Mouse (Mus musculus): Measurements from ENCODE around the gene Smad3.
A peak's percentile ranks its signal among the peaks of the same experiment; 100 is the strongest.

Smad3 gene

DNA sequence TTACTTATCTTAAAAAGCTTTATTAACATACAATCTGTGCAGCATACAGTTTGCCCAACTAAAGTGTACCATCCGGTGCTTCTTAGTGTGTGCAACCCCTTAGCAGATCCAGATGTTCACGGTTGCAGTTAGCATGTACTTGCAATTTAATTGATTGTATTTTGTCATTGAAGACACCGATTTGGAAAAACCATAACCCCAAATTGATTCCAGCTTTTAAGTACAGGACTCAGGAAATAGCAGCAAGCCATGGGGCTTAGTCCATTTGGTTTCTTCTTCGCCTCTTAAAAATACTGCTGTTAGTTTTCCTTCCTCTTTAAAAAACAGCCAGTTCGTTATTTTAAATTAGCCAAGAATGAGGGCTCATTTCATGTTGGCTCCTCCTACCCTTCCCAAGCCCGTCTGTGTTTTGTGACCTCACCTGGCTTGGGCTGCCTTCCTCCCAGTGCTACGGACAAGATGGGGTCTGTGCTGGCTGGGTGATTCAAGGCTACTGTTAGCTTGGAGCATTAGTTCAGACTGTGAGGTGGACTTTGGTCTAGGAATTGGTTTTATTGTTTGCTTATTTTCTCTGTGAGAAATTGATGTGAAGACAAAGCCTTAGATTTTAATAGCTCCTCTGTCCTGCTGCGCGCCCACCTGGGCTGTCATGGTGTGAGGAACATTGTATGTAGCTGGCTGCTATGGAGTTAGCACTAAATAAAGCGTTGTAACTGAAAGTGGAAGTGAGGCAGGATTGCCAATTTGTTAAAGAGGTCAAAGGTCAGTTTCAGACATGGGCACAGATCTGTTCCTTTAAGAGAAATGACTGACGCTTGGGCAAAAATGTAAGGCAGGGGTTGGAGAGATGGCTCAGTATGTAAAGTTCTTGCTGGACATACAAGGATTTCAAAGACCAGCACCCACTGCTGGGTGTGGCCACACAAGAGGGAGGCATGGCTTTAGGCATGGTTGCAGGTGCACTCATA lies 143.5 kb downstream of the Smad3 start:
- DNase-seq, result no peak

DNA sequence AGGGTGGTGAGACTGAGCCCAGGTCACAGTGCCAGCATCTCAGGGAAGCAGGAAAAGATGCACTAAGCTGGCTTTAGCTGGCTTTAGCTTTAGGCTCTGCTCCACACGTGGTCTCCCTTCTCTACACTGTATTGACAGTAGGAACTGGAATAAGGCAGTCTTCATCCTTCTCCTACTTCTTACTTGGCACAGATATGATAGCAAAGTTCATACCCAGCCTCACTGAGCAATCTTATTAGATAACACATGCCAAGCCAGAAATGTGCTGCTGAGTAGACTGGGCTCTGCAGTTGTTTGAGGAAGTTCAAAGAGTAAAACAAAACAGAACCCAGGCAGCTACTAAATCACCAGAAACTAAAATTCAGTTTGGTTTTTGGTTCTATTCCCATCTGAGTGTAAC lies 144.2 kb downstream of the Smad3 start:
- DNase-seq, result no peak

DNA sequence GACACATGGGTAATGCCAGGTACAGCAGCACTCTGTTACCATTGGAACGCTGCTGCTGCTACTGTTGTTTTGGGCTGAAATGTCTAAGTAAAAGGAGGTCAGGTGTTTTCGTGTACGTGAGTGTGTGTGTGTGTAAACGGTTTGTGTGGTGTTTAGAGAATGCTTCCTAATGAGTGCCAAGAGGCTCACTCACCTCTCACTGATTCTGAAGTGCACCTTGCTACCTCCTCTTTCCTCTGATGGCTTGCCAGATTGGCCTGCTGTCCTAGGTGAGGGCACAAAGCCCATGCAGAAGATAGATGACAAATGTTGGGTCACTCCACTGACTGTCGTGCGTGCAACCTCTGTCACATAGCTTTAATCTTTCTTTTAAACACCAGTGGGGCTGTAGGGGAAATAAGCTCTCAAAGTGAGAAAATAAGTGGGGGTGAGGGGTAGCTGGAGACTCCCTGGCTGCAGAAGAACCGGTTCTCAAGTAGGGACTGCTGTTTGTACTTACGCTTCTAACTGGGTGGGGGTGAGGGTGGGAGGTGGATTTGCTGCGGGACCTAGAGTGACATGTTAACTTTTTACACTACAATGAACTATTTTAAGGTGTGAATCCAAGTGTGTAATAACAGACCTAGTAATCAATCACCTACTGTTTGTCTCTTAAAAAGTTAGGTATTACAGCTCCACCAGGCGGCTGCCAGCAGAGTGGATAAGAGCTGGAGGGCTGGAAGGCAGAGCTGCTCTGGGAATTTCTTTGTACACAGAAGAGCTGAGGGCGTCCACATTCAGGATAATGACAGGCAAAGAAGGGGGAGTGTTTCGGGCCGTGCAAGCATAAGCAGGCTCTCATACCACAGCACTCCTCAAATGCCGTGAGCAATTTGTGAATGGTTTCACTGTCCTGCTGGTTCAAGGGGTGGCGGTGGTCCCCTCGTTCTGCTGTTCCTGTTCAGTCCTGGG lies 145.0 kb downstream of the Smad3 start:
- no peak for DNase-seq

DNA sequence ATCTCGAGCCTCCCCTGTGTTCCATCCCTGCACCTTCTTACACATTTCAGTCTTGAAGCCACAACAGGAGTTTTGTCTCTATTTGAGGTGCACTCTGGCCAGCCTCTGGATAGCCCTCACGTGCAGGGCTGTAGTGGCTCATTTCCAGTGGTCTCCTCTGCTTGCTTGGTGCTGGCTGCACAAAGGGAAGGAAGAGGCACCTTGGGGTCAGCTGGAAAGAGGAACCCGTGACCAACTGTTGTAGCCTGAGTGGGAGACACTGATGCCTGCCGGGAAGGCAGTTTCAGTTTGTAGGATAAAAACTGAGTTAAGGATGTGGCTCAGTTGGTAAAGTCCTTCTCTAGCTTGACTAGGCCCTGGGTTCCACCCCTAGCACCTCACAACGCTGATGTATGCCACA lies 145.8 kb downstream of the Smad3 start:
- no peak for DNase-seq

DNA sequence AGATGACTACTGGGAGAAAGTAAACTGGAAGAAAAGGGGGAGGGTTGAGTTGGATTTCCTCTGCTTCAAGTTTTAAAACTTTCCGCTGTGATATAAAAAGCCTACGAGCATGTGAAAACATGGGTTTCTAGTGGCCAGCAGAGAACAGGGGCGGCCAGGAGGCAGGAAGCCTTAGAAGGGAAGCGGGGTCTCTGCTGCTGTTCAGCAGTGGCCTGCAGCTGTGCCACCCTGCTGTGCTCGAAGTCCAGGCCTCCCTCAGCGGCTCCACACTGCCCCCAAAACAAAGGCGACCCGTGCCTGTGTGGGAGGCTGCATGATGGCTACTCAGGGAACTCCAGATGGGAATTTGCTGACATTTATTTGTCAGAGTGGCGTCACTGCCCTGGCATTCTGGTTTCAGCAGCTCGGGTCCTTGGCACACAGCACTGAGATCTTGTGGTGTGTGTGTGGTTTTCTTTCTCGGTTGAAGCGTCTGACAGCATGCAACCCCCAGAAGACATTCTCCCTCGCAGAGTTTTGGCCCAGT lies 146.9 kb downstream of the Smad3 start:
- no peak for DNase-seq

DNA sequence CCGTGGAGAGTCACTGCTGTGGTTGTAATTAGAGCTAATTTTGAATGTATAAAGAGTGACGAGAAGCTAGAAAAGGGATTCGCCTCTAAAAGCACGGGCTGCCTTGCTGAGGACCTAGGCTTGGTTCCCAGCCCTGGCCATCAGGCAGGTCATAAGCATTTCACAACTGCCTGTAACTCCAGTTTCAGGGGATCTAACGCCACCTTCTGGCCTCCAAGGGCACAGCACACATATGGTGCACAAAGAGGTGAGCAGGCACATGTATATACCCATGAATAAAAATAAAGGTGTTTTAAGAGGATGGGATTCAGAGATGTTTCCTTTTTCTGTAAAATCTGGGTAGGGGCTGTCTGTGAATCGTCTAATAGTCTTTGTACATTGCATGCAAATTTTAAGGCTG lies 147.6 kb downstream of the Smad3 start:
- no peak for DNase-seq

DNA sequence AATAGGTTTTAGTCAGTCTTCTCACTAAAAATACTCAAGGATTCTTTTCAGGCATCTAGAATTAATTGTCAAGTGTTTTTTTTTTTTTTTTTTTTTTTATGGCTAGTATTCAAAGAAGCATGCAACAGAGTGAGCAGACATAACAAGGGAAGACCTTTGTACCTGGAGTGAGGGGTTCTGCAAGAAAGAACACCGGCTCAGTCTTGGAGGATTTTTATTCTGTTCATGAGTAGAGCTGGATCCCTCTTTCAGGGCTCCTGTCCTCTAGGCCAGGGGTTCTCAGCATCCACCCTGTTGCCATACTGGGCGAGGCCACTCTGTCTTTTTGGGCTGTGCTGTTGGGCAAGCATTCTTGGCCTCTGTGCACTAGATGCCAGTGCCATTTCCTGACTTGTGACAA lies 148.0 kb downstream of the Smad3 start:
- no peak for DNase-seq

DNA sequence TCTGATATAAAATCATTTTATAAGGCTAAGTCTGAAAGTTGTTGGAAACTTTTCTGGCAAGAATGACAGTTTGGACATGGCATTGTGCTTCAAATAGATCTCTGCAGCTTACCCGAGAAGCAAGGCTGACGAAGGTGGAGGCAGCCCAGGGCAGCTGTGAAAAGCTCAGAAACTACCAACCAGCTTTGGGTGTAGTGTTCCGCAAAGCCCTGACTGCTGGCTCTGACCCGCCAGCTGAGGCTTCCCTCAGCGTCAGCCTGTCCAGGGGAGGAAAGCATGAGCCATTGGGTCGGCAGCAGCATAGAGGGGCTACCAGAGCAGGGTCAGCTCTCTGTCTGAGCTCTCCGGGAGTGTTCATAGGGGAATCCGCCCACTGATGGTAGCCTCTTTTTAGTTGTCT lies 148.5 kb downstream of the Smad3 start:
- no peak for DNase-seq

DNA sequence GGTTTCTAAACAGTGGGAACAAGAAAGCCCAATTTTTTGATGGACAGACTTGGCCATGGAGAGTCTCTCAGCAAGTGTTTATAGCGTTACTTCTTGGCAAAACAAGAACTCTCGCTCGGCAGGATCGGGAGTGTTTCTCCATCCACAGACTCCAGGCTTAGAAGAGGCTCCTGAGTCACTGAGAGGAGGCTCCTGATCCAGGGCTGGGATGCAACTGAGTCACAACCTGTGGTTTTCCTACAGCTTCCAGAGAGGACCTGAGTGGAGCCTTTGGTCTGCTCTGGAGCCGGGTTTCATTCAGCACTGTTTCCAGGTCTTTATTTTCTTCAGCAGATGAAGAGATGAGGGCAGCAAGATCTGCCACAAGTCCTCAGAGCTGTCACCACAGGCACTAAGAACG lies 149.8 kb downstream of the Smad3 start:
- no peak for DNase-seq

DNA sequence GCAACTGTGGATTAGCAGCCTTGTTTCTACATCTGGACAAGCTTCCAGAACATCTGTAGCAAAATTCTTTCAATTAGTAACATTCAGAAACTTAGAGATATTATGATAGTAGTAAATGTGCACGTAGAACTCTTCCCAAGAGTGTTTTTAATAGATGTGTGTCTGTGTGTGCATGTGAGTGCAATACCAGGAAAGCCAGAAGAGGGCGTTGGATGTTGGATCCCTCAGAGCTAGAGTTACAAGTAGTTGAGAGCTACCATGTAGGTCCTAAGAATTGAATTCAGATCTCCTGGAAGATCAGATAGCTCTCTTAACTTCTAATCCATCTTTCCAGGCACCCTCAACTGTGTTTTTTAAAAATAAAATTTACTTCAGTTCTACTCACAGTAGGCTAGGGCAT lies 151.2 kb downstream of the Smad3 start:
- DNase-seq, result no peak

DNA sequence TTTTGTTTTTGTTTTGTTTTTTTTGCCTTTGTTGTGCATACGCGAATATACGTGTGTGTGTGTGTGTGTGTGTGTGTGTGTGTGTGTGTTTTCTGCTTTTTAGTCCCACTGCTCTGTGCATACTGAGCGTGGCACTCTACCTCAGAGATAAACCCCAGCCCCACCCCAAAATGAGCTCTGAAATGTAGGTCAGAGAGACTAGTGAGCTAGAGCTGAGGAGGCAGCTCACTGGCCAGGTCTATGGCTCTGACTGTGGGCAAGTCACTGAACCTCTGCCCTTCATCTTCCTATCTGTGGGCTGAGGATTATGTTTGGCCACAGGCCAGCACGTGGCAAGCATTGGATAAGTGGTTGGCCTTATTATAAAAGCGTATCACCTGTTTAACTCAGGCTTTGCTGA lies 153.9 kb downstream of the Smad3 start:
- DNase-seq, result no peak

DNA sequence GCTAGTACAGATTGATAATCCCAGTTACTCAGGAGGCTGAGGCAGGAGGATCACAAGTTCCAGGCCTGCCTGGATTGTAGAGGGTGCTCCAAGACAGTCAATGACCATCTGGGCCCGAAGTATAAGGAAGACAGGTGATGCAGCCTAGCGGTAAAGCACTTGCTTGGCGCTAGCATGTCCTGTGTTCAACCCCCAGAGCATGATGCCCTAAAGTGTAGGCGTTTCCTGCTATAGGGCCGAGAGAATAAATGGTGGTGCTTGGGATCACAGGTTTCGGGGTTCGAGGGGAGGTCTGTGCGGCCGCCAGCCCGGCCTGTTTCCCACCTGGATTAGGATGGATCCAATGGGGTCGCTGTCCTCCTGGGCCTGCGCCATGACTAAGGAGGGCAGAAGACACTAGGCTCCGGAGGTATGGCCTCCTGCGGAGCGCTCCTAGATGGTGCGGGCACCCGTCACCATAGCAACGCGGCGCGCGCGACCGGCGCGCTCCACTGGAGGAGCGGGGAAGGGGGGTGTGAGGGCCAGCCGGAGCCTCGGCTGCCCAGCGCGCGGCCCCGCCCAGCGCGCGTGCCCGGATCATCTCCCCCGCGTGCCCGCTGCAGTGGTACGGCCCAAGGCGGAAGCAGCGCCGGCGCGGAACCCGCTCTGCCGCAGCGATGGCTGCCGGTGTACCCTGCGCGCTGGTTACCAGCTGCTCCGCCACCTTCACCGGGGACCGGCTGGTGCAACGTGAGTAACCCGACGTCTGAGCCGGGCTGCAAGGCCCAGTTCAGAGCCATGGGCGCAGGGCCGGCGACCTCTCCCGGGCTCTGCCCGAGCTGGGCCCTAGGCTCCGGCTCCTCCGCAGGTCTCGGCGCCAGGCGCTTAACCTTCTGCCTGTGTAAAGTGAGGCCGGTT lies 155.5 kb downstream of the Smad3 start, which contains the start of the genes Iqch and Aagab:
TSS of gene Iqch (minus strand) at position 451 of the 897 bp plus-strand sequence.
TSS of gene Aagab (plus strand) at position 618 of the 897 bp plus-strand sequence.
- peak; percentile 97 for DNase-seq

All from right cerebral cortex, adult 18-20 months (tissue).